Mouse (Mus musculus) neural tube, embryonic 12.5 days (tissue): ENCODE measurements around the gene Nrxn3. TPM values are rescaled to one million over a fixed set of nuclear protein-coding genes. Genes with fewer than 3 reads are reported as not detected.

Source experiments
- ATAC-seq: fragments of 200-750 bp; cut with Nextera tagmentation; 2 replicates; pipeline ENCODE4 v1.8.0; 2017; ENCODE audit warnings: low read depth, mild to moderate bottlenecking, moderate TSS enrichment, moderate library complexity; ENCODE audit not compliant: low FRiP score
- H3K27ac ChIP-seq: fragments of 300-500 bp; sonication (generic); 2 replicates; pipeline ENCODE4 v1.5.1; 2016
- H3K27me3 ChIP-seq: fragments of 300-500 bp; sonication (generic); replicated peaks from 2 replicates; pipeline ENCODE4 v1.6.1; 2016; ENCODE audit warnings: mild to moderate bottlenecking
- H3K36me3 ChIP-seq: fragments of 300-500 bp; sonication (generic); 2 replicates; pipeline ENCODE4 v1.6.1; 2016; ENCODE audit warnings: mild to moderate bottlenecking
- H3K4me1 ChIP-seq: fragments of 300-500 bp; sonication (generic); 2 replicates; pipeline ENCODE4 v1.6.1; 2016
- H3K4me2 ChIP-seq: fragments of 300-500 bp; sonication (generic); replicated peaks from 2 replicates; pipeline ENCODE4 v1.6.1; 2016; ENCODE audit warnings: mild to moderate bottlenecking
- H3K4me3 ChIP-seq: fragments of 300-500 bp; sonication (generic); 2 replicates; pipeline ENCODE4 v1.5.1; 2016
- H3K9ac ChIP-seq: fragments of 300-500 bp; sonication (generic); 2 replicates; pipeline ENCODE4 v1.6.1; 2016; ENCODE audit warnings: mild to moderate bottlenecking
- H3K9me3 ChIP-seq: fragments of 300-500 bp; sonication (generic); 2 replicates; pipeline ENCODE4 v1.6.1; 2016; ENCODE audit warnings: mild to moderate bottlenecking
- WGBS: fragments of 180-500 bp; shearing (Covaris S2); methylation state at CpG from one replicate; pipeline ENCODE4 v1.1.7; 2016; 5-methylcytosine and 5-hydroxymethylcytosine counted together
- polyA plus RNA-seq: library from polyadenylated mRNA; unstranded; fragments of >200 nt; fragmentation: Nextera tagmentation; extraction: Ambion mirVana; gene quantifications from 2 replicates; pipeline ENCODE4 v1.2.1, GENCODE M21; 2016

Nrxn3 gene
- polyA plus RNA-seq, 1 experiment from 2014 or later, result 57.5 TPM

- no peak overlapping the region for H3K4me2 ChIP-seq
- H3K36me3 ChIP-seq, result no peaks in the 10 kb centered on the region
- H3K9me3 ChIP-seq, result no peaks in the 10 kb centered on the region
- H3K9ac ChIP-seq, result no peak overlapping the region
- no peak for ATAC-seq
- no peak overlapping the region for H3K27ac ChIP-seq
- no peaks in the 10 kb centered on the region for H3K27me3 ChIP-seq
- H3K4me3 ChIP-seq, result no peak overlapping the region
- 76% methylated on average over 2 of the region's 2 CpGs for WGBS
- no peaks in the 10 kb centered on the region for H3K4me1 ChIP-seq
These were observed 832.2 kb downstream of the Nrxn3 start for GRCm38 (mm10) chr12:89554740-89555430.

- WGBS, result 88% methylated on average over 1 of the region's 1 CpGs
- H3K4me2 ChIP-seq, result no peak overlapping the region
- no peak for ATAC-seq
These were observed 836.2 kb downstream of the Nrxn3 start for GRCm38 (mm10) chr12:89558921-89559320.

GRCm38 (mm10) chr12:89561989-89562565, 839.4 kb downstream of the Nrxn3 start:
- no peak overlapping the region for H3K4me3 ChIP-seq
- ATAC-seq, result no peak
- no peaks in the 10 kb centered on the region for H3K4me1 ChIP-seq
- H3K36me3 ChIP-seq, result no peaks in the 10 kb centered on the region
- no peaks in the 10 kb centered on the region for H3K27me3 ChIP-seq
- no peaks in the 10 kb centered on the region for H3K9me3 ChIP-seq
- WGBS, result 77% methylated on average over 4 of the region's 4 CpGs
- no peak overlapping the region for H3K4me2 ChIP-seq
- H3K27ac ChIP-seq, result no peak overlapping the region
- H3K9ac ChIP-seq, result no peak overlapping the region

More at GRCm38 (mm10) chr12:89558921-89559320, 836.2 kb downstream of the Nrxn3 start:
- H3K4me1 ChIP-seq, result no peaks in the 10 kb centered on the region
- H3K9me3 ChIP-seq, result no peaks in the 10 kb centered on the region
- no peak overlapping the region for H3K4me3 ChIP-seq
- no peaks in the 10 kb centered on the region for H3K27me3 ChIP-seq
- H3K9ac ChIP-seq, result no peak overlapping the region
- H3K36me3 ChIP-seq, result no peaks in the 10 kb centered on the region
- H3K27ac ChIP-seq, result no peak overlapping the region

- no peaks in the 10 kb centered on the region for H3K9me3 ChIP-seq
- no peak for ATAC-seq
- H3K4me3 ChIP-seq, result no peak overlapping the region
- H3K36me3 ChIP-seq, result no peaks in the 10 kb centered on the region
- H3K27me3 ChIP-seq, result no peaks in the 10 kb centered on the region
- WGBS, result 66% methylated on average over 6 of the region's 6 CpGs
- H3K4me1 ChIP-seq, result 0 out of 2 replicates have a peak, but pooled peaks cover 3% of the 10 kb centered on the region
- no peak overlapping the region for H3K4me2 ChIP-seq
- no peak overlapping the region for H3K9ac ChIP-seq
- no peak overlapping the region for H3K27ac ChIP-seq
These were observed 846.2 kb downstream of the Nrxn3 start for GRCm38 (mm10) chr12:89568723-89569377.

- no peak overlapping the region for H3K9ac ChIP-seq
- 77% methylated on average over 4 of the region's 4 CpGs for WGBS
These were observed 869.8 kb downstream of the Nrxn3 start for GRCm38 (mm10) chr12:89592459-89592858.

GRCm38 (mm10) chr12:89613670-89614069, 891.0 kb downstream of the Nrxn3 start:
- no peak overlapping the region for H3K27ac ChIP-seq
- no peaks in the 10 kb centered on the region for H3K9me3 ChIP-seq
- H3K9ac ChIP-seq, result no peak overlapping the region
- no peaks in the 10 kb centered on the region for H3K27me3 ChIP-seq
- no peak overlapping the region for H3K4me2 ChIP-seq
- no peak for ATAC-seq
- WGBS, result 59% methylated on average over 2 of the region's 2 CpGs
- H3K36me3 ChIP-seq, result no peaks in the 10 kb centered on the region
- no peaks in the 10 kb centered on the region for H3K4me1 ChIP-seq
- H3K4me3 ChIP-seq, result no peak overlapping the region

More at GRCm38 (mm10) chr12:89592459-89592858, 869.8 kb downstream of the Nrxn3 start:
- H3K27me3 ChIP-seq, result no peaks in the 10 kb centered on the region
- no peak overlapping the region for H3K4me3 ChIP-seq
- no peaks in the 10 kb centered on the region for H3K9me3 ChIP-seq
- no peaks in the 10 kb centered on the region for H3K36me3 ChIP-seq
- no peak overlapping the region for H3K27ac ChIP-seq
- no peak for ATAC-seq
- no peaks in the 10 kb centered on the region for H3K4me1 ChIP-seq
- H3K4me2 ChIP-seq, result no peak overlapping the region

GRCm38 (mm10) chr12:89625746-89626145, 903.1 kb downstream of the Nrxn3 start:
- Histone ChIP-seq H3K4me2 (no peak overlapping the region), H3K9ac (no peak overlapping the region), H3K4me3 (no peak overlapping the region), H3K27ac (no peak overlapping the region), H3K27me3 (no peaks in the 10 kb centered on the region), H3K9me3 (no peaks in the 10 kb centered on the region), H3K36me3 (no peaks in the 10 kb centered on the region), H3K4me1 (no peaks in the 10 kb centered on the region)
- 86% methylated on average over 4 of the region's 4 CpGs for WGBS
- ATAC-seq, result no peak

GRCm38 (mm10) chr12:89640046-89640445, 917.4 kb downstream of the Nrxn3 start:
- Histone ChIP-seq H3K4me1 (no peaks in the 10 kb centered on the region), H3K4me3 (no peak overlapping the region), H3K27me3 (no peaks in the 10 kb centered on the region), H3K4me2 (no peak overlapping the region), H3K27ac (no peak overlapping the region), H3K36me3 (no peaks in the 10 kb centered on the region), H3K9me3 (no peaks in the 10 kb centered on the region), H3K9ac (no peak overlapping the region)
- 74% methylated on average over 4 of the region's 4 CpGs for WGBS
- ATAC-seq, result no peak

- ATAC-seq, result no peak
- Histone ChIP-seq H3K4me3 (no peak overlapping the region), H3K9ac (no peak overlapping the region), H3K4me2 (no peak overlapping the region), H3K27me3 (no peaks in the 10 kb centered on the region), H3K9me3 (no peaks in the 10 kb centered on the region), H3K36me3 (no peaks in the 10 kb centered on the region), H3K27ac (no peak overlapping the region), H3K4me1 (peaks cover 4% of the 10 kb centered on the region; the same call in 1 of the 2 replicates)
- 39% methylated on average over 1 of the region's 1 CpGs for WGBS
These were observed 918.8 kb downstream of the Nrxn3 start for GRCm38 (mm10) chr12:89641460-89641859.

- Histone ChIP-seq H3K36me3 (no peaks in the 10 kb centered on the region), H3K4me1 (no peaks in the 10 kb centered on the region), H3K9me3 (no peaks in the 10 kb centered on the region), H3K4me2 (no peak overlapping the region), H3K9ac (no peak overlapping the region), H3K27ac (no peak overlapping the region), H3K27me3 (no peaks in the 10 kb centered on the region), H3K4me3 (no peak overlapping the region)
- no peak for ATAC-seq
- WGBS, result 91% methylated on average over 2 of the region's 2 CpGs
These were observed 930.5 kb downstream of the Nrxn3 start for GRCm38 (mm10) chr12:89653211-89653610.

- 52% methylated on average over 3 of the region's 3 CpGs for WGBS
- Histone ChIP-seq H3K4me1 (peaks cover 3% of the 10 kb centered on the region; the same call in 1 of the 2 replicates), H3K27me3 (no peaks in the 10 kb centered on the region), H3K36me3 (no peaks in the 10 kb centered on the region), H3K4me3 (no peak overlapping the region), H3K27ac (no peak overlapping the region), H3K9me3 (no peaks in the 10 kb centered on the region), H3K4me2 (no peak overlapping the region), H3K9ac (no peak overlapping the region)
- peak; percentile 77 for ATAC-seq
These were observed 938.5 kb downstream of the Nrxn3 start for GRCm38 (mm10) chr12:89661219-89661618.

- Histone ChIP-seq H3K27me3 (no peaks in the 10 kb centered on the region), H3K9me3 (no peaks in the 10 kb centered on the region), H3K9ac (no peak overlapping the region), H3K27ac (no peak overlapping the region), H3K4me2 (no peak overlapping the region), H3K4me3 (no peak overlapping the region), H3K4me1 (no peaks in the 10 kb centered on the region), H3K36me3 (no peaks in the 10 kb centered on the region)
- ATAC-seq, result no peak
- WGBS, result 74% methylated on average over 2 of the region's 2 CpGs
These were observed 946.2 kb downstream of the Nrxn3 start for GRCm38 (mm10) chr12:89668856-89669255.
